Mouse (Mus musculus) E14TG2a.4 (cell line): Measurements from ENCODE around the gene Smim15.

Experiments
- H3K27me3 ChIP-seq: 2 replicates; pipeline ENCODE4 v1.6.1; 2014; ENCODE audit warnings: low read length, control low read depth; ENCODE audit not compliant: insufficient read depth
- H3K36me3 ChIP-seq: 2 replicates; pipeline ENCODE4 v1.6.1; 2014; ENCODE audit warnings: low read length, control low read depth; ENCODE audit not compliant: insufficient read depth
- H3K4me1 ChIP-seq: replicated peaks from 2 replicates; pipeline ENCODE4 v1.6.1; 2014; ENCODE audit warnings: low read depth, low read length, control low read depth
- H3K4me3 ChIP-seq: replicated peaks from 2 replicates; pipeline ENCODE4 v1.5.1; 2014; ENCODE audit warnings: mild to moderate bottlenecking, low read length
- H3K9me3 ChIP-seq: 2 replicates; pipeline ENCODE4 v1.6.1; 2014; ENCODE audit warnings: low read length, control low read depth
- CTCF ChIP-seq: conservative IDR thresholded peaks from 2 replicates; pipeline ENCODE4 v1.5.1; 2014; ENCODE audit warnings: low read length
- NANOG ChIP-seq: IDR thresholded peaks from 2 replicates; pipeline ENCODE4 v1.6.1; 2014; ENCODE audit warnings: borderline replicate concordance, low read length, mixed read lengths
- POU5F1 ChIP-seq: IDR thresholded peaks from 2 replicates; pipeline ENCODE4 v1.6.1; 2014; ENCODE audit warnings: low read length, borderline replicate concordance

Smim15 gene

GRCm38 (mm10) chr13:108044222-108044941 is at the start of gene Smim15:
TSS of gene Smim15 (plus strand) at chr13:108044446.
- H3K9me3 ChIP-seq, result no peaks in the 10 kb centered on the region
- peaks cover 53% of the 10 kb centered on the region for H3K4me1 ChIP-seq
- no peaks in the 10 kb centered on the region for H3K27me3 ChIP-seq
- peak within 1 kb of the TSS; percentile 93 for H3K4me3 ChIP-seq
- TF ChIP-seq CTCF (no peak), POU5F1 (no peak), NANOG (no peak)
- peaks cover 19% of the 10 kb centered on the region for H3K36me3 ChIP-seq

- Histone ChIP-seq H3K27me3 (no peaks in the 10 kb centered on the region), H3K4me3 (no peak overlapping the region)
- TF ChIP-seq CTCF (no peak), POU5F1 (no peak), NANOG (no peak)
These were observed 49.0 kb upstream of the Smim15 start for GRCm38 (mm10) chr13:107995211-107995610.

DNA sequence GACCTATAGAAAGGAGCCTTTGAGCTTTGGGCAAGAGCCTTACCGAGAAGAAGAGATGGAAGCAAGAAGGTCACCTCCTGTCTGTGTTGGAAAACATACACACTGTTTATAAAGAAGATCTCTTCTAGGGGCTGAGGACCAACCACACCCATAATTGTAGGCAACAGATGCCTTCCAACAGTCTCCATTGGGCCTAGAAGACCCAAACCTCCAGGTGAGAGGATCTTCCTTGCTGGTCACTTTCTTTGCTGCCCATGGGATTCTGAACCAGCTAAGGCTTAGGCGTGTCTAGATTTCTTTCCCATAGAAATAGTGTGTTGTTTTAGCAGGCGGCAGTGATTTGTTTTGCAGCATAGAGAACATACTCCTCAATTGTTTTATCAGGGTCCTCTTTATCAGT is 47.9 kb upstream of the Smim15 start:
- no peaks in the 10 kb centered on the region for H3K27me3 ChIP-seq
- peaks cover 18% of the 10 kb centered on the region for H3K9me3 ChIP-seq
- TF ChIP-seq POU5F1, result no peak
- H3K4me1 ChIP-seq, result no peaks in the 10 kb centered on the region
- no peaks in the 10 kb centered on the region for H3K36me3 ChIP-seq
- no peak overlapping the region for H3K4me3 ChIP-seq

More at GRCm38 (mm10) chr13:107995211-107995610, 49.0 kb upstream of the Smim15 start:
- Histone ChIP-seq H3K9me3 (peaks cover 18% of the 10 kb centered on the region), H3K36me3 (no peaks in the 10 kb centered on the region), H3K4me1 (no peaks in the 10 kb centered on the region)

GRCm38 (mm10) chr13:108007861-108008260 is 36.4 kb upstream of the Smim15 start:
- Histone ChIP-seq H3K36me3 (no peaks in the 10 kb centered on the region; the same call in 1 of the 2 replicates), H3K27me3 (no peaks in the 10 kb centered on the region), H3K4me3 (no peak overlapping the region), H3K4me1 (no peaks in the 10 kb centered on the region), H3K9me3 (peaks cover 20% of the 10 kb centered on the region)
- TF ChIP-seq CTCF (no peak), NANOG (no peak), POU5F1 (no peak)

DNA sequence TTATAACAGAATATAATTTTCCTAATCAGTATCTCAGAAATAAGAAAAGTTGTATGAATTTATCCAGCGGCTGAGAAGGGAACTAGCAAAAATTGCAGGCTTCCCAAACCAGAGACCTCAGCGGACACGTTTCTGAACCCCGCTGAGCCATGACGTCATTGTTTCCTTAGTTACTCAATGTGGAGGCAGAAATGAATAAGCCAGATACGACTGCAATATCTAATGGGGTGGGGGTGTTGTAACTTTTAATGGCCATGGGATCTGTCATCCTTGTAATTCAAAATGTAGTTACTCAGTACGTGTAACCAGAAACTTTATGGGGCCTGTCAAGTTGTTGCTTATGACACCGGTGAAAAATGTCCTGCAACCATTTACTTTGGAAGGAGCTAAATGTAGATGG is 31.1 kb upstream of the Smim15 start:
- Histone ChIP-seq H3K9me3 (peaks cover 4% of the 10 kb centered on the region; the same call in 1 of the 2 replicates), H3K27me3 (no peaks in the 10 kb centered on the region), H3K36me3 (no peaks in the 10 kb centered on the region), H3K4me3 (no peak overlapping the region), H3K4me1 (peaks cover 8% of the 10 kb centered on the region)
- TF ChIP-seq NANOG (no peak), CTCF (no peak), POU5F1 (no peak)

GRCm38 (mm10) chr13:108013839-108014238 is 30.4 kb upstream of the Smim15 start:
- no peak for TF ChIP-seq CTCF
- TF ChIP-seq NANOG, result no peak
- no peak for TF ChIP-seq POU5F1
- Histone ChIP-seq H3K9me3 (no peaks in the 10 kb centered on the region; the same call in 1 of the 2 replicates), H3K4me3 (no peak overlapping the region), H3K27me3 (no peaks in the 10 kb centered on the region), H3K4me1 (peaks cover 10% of the 10 kb centered on the region), H3K36me3 (no peaks in the 10 kb centered on the region)

DNA sequence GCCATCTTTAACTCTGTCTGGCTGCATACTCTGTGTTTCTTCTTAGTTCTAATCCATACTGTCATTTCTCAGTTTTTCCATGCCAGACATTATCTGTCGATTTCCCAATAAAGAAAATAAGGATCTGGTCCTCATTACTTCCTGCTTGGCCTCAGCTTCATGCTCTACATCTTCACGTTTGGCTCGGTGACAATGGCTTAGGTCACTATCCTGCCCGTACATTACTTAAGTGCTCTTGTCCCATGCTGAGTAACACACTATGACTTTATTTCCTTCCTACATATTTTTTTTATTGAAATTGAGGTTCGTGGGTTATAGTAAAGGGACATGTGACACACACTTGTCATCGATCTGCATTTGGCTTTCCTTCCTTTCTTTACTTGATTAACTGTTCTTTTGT is 29.1 kb upstream of the Smim15 start:
- Histone ChIP-seq H3K36me3 (no peaks in the 10 kb centered on the region), H3K4me3 (no peak overlapping the region), H3K9me3 (no peaks in the 10 kb centered on the region; the same call in 1 of the 2 replicates), H3K27me3 (no peaks in the 10 kb centered on the region), H3K4me1 (peaks cover 10% of the 10 kb centered on the region)
- TF ChIP-seq NANOG (no peak), POU5F1 (no peak)

- TF ChIP-seq CTCF (no peak), POU5F1 (no peak), NANOG (no peak)
- H3K4me3 ChIP-seq, result no peak overlapping the region
- no peaks in the 10 kb centered on the region; the same call in 1 of the 2 replicates for H3K9me3 ChIP-seq
- H3K27me3 ChIP-seq, result no peaks in the 10 kb centered on the region
- no peaks in the 10 kb centered on the region for H3K36me3 ChIP-seq
- peaks cover 10% of the 10 kb centered on the region for H3K4me1 ChIP-seq
These were observed 26.9 kb upstream of the Smim15 start for GRCm38 (mm10) chr13:108017349-108017748.

DNA sequence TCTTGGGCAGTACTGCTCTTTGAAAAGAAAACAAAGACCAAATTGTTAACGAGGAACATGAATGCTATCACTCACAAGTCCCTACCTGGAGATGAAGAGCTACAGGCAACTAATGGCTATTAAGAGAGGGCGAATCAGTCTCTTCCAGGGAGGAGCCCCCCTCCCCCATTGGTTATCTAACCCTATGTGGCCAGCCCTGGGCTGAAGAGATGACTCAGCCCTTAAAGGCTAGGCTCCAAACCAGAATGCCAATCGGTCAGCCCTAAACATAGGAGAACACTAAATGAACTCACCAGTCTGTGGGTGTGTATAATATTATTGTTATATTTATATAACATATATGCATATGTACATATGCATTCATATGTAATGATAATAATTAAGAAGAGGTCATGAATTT is 18.4 kb upstream of the Smim15 start:
- H3K9me3 ChIP-seq, result no peaks in the 10 kb centered on the region; the same call in 1 of the 2 replicates
- H3K4me3 ChIP-seq, result no peak overlapping the region
- no peaks in the 10 kb centered on the region for H3K36me3 ChIP-seq
- TF ChIP-seq POU5F1 (no peak), CTCF (no peak), NANOG (no peak)
- no peaks in the 10 kb centered on the region for H3K27me3 ChIP-seq
- H3K4me1 ChIP-seq, result no peaks in the 10 kb centered on the region
